Mouse (Mus musculus) left cerebral cortex, adult 18-20 months (tissue): ENCODE data around the gene Gm12184. TPM values are rescaled to one million over a fixed set of nuclear protein-coding genes. Genes with fewer than 3 reads are reported as not detected.
A peak's percentile ranks its signal among the peaks of the same experiment; 100 is the strongest.
"Not testable (repeated sequence)": the region's sequence is repeated elsewhere in the genome, so short reads cannot be mapped to it uniquely, and the experiment has no call there.

Experiments
- DNase-seq, 2 experiments: peaks; one replicate each; pipeline ENCODE4 v3.0.0; 2021 to 2022; ENCODE audit warnings: low spot score in 2 of 2, mixed read lengths in 1 of 2
- total RNA-seq, 2 experiments: library from RNA; stranded (reverse); gene quantifications; 2 replicates each; pipeline ENCODE4 v1.2.3; 2021

The Gm12184 gene
- total RNA-seq, 2 experiments from 2014 or later, result 1.7 to 3.0 TPM

GRCm38 (mm10) chr11:48824311-48824830, 2.1 kb downstream of the Gm12184 start:
- DNase-seq, result no peak

GRCm38 (mm10) chr11:48823536-48823972, 2.9 kb downstream of the Gm12184 start:
- peak; percentile 48 to 52 for DNase-seq

- DNase-seq, result no peak
Measured at GRCm38 (mm10) chr11:48822768-48823512, 3.5 kb downstream of the Gm12184 start.

GRCm38 (mm10) chr11:48821299-48821698, 5.2 kb downstream of the Gm12184 start:
- not testable (repeated sequence) for DNase-seq

- DNase-seq, result no peak
Measured at GRCm38 (mm10) chr11:48820308-48820674, 6.2 kb downstream of the Gm12184 start.

GRCm38 (mm10) chr11:48819614-48820307, 6.7 kb downstream of the Gm12184 start:
- no peak for DNase-seq

GRCm38 (mm10) chr11:48818346-48818745, 8.1 kb downstream of the Gm12184 start:
- DNase-seq, result peak; percentile 87 to 93

- no peak for DNase-seq
Measured at GRCm38 (mm10) chr11:48817794-48818193, 8.7 kb downstream of the Gm12184 start.

GRCm38 (mm10) chr11:48816800-48817665, 9.4 kb downstream of the Gm12184 start, which contains the start of gene Trim41:
Gene Trim41 (minus strand): TSS chr11:48817353.
- peak; percentile 98 for DNase-seq

GRCm38 (mm10) chr11:48816281-48816781, 10.1 kb downstream of the Gm12184 start:
- DNase-seq, result peak in 1 of 2 experiments; percentile 32

- DNase-seq, result no peak
Measured at GRCm38 (mm10) chr11:48815851-48816250, 10.6 kb downstream of the Gm12184 start.

- DNase-seq, result no peak
Measured at GRCm38 (mm10) chr11:48813782-48814181, 12.7 kb downstream of the Gm12184 start.

GRCm38 (mm10) chr11:48810142-48810541, 16.3 kb downstream of the Gm12184 start:
- no peak for DNase-seq

- DNase-seq, result no peak
Measured at GRCm38 (mm10) chr11:48809434-48809830, 17.0 kb downstream of the Gm12184 start.

- no peak for DNase-seq
Measured at GRCm38 (mm10) chr11:48808737-48809433, 17.6 kb downstream of the Gm12184 start.

GRCm38 (mm10) chr11:48808304-48808646, 18.2 kb downstream of the Gm12184 start:
- no peak for DNase-seq

- no peak for DNase-seq
Measured at GRCm38 (mm10) chr11:48807563-48808303, 18.7 kb downstream of the Gm12184 start.

- DNase-seq, result peak; percentile 44 to 60
Measured at GRCm38 (mm10) chr11:48806856-48807562, 19.4 kb downstream of the Gm12184 start.

- no peak for DNase-seq
Measured at GRCm38 (mm10) chr11:48804922-48805321, 21.5 kb downstream of the Gm12184 start.
